Mouse (Mus musculus) kidney, adult 11 months (tissue): ENCODE data around the gene Flrt1.

ENCODE experiments used
- DNase-seq: peaks from one replicate; pipeline ENCODE4 v3.0.0; 2022

Gene Flrt1

GRCm38 (mm10) chr19:7128551-7129475, 23.3 kb upstream of the Flrt1 start:
- no peak for DNase-seq

GRCm38 (mm10) chr19:7126933-7127332, 21.4 kb upstream of the Flrt1 start:
- no peak for DNase-seq

GRCm38 (mm10) chr19:7126209-7126608, 20.7 kb upstream of the Flrt1 start:
- DNase-seq, result no peak

GRCm38 (mm10) chr19:7125526-7126156, 20.1 kb upstream of the Flrt1 start:
- DNase-seq, result no peak

GRCm38 (mm10) chr19:7122698-7123306, 17.3 kb upstream of the Flrt1 start:
- no peak for DNase-seq

GRCm38 (mm10) chr19:7122277-7122676, 16.7 kb upstream of the Flrt1 start:
- no peak for DNase-seq

- peak; percentile 65 for DNase-seq
These were observed 15.7 kb upstream of the Flrt1 start for GRCm38 (mm10) chr19:7121252-7121651.

GRCm38 (mm10) chr19:7117653-7118307, 12.3 kb upstream of the Flrt1 start:
- no peak for DNase-seq

GRCm38 (mm10) chr19:7117141-7117540, 11.6 kb upstream of the Flrt1 start:
- DNase-seq, result no peak

GRCm38 (mm10) chr19:7116038-7116731, 10.7 kb upstream of the Flrt1 start:
- no peak for DNase-seq

GRCm38 (mm10) chr19:7113574-7113973, 8.0 kb upstream of the Flrt1 start:
- DNase-seq, result no peak

- DNase-seq, result no peak
These were observed 7.1 kb upstream of the Flrt1 start for GRCm38 (mm10) chr19:7112628-7113027.

- DNase-seq, result no peak
These were observed 6.2 kb upstream of the Flrt1 start for GRCm38 (mm10) chr19:7111710-7112109.

GRCm38 (mm10) chr19:7111309-7111708, 5.8 kb upstream of the Flrt1 start:
- DNase-seq, result no peak

GRCm38 (mm10) chr19:7110875-7111274, 5.3 kb upstream of the Flrt1 start:
- peak; percentile 49 for DNase-seq

GRCm38 (mm10) chr19:7110097-7110496, 4.6 kb upstream of the Flrt1 start:
- DNase-seq, result no peak

GRCm38 (mm10) chr19:7108114-7108905, 2.8 kb upstream of the Flrt1 start:
- DNase-seq, result peak; percentile 75

- no peak for DNase-seq
These were observed 1.6 kb upstream of the Flrt1 start for GRCm38 (mm10) chr19:7107174-7107573.

- no peak for DNase-seq
These were observed 1.0 kb upstream of the Flrt1 start for GRCm38 (mm10) chr19:7106566-7106965.

- DNase-seq, result no peak
These were observed 1.5 kb downstream of the Flrt1 start for GRCm38 (mm10) chr19:7103993-7104401.

- DNase-seq, result no peak
These were observed 2.1 kb downstream of the Flrt1 start for GRCm38 (mm10) chr19:7103349-7103992.
